Mouse (Mus musculus): ENCODE measurements at regions not wholly inside any gene's neighbourhood (a gene's known extent, or its start where the extent isn't known, plus 50 kb on each side); places are given as distances from the start of the nearest gene placed in this dataset.

DNA sequence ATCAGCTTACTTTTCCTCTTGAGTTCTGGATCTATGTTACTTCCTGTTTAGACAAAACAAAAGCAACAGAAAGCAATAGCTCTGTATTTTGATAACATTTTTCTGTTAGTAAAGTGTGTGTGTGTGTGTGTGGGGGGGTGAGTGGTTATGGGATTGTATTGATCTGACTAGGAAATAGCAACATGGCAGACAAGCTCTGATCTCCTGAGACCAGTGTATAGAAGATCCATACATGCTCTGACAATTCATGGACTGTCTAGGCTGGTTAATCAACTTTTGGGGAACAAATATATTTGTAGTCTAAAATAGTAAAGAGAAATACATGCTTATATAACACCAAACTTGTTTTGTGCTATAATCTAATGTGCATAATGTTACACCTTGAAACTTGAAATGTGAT is 124.7 kb upstream of the Defb41 start:
- no peak for DNase-seq (ENCODE audit: low spot score)

DNA sequence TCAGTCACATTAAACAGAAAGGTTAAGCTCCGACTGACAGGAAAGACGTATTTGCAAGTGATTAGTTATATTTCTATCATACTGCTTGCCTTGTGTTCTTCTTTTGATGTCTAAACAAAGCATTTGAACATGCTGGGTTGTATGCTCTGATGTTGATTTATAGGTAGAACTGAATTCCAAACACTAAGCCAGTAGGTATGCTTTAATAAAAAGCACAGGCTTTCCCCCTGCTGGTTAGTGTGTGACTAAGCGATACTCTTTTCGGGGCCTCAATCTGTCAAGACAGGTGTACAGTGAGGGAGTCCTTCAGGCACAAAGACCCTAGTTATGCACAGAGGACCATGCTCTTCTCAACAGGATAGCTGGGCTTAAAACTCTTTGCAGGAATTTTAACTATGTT is 119.1 kb upstream of the Defb41 start:
- no peak for DNase-seq (ENCODE audit: low spot score)

DNA sequence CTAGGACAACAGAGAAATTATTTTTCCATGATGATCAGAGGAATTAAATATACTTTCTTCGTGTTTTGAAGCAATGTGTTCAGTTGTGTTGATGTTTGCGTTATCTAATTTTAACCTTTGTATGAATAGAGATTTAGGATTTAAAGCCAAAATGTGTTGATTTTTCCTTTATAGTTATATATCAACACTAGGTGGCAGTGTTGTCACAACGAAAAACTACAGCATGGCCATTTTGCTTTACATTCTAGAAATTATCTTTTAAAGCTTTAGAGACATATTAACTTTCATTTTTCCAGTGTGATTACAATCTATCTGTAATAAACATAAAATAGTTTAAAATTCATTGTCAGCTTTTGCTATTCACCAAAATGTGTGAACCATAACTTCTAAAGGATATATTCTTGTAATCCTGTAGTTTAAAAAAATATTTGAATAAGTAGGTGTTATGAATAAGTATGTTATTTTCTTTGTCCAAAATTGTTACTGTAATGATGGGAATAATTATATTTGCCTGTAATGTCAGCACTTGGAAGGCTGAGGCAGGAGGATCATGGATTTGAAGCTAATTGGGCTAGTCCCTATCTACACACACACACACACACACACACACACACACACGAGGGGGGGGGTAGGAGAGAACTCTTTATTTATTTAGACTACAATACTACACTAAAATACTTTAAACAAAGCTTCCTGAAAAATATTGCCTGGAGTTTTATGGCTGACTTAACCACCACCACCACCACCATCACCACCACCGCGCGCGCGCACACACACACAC is 95.2 kb upstream of the Defb41 start:
- peak; percentile 1 for DNase-seq (ENCODE audit: low spot score)

DNA sequence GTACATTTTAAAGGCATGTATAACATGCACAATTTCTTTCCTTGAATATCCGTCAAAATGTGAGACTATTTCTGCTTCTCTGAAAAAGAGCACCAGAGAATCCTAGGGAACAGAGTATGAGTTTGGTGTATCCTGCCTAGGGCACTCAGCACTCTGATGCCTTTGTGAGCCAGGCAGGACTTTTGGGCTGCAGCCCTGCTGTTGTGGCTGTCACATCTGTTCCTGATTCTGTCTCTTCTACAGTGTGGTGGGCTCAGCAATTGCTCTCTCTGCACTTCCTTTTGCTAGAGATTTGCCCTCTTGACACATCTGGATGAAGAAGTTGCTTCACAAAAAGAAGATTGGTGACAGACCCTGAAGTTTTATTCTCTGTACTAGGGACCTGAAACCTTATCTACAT is 73.9 kb upstream of the Defb41 start:
- DNase-seq (ENCODE audit: low spot score) = no peak
